Mouse (Mus musculus) MEL (cell line): Measurements from ENCODE around the gene Serhl. TPM values are rescaled to one million over a fixed set of nuclear protein-coding genes. Genes with fewer than 3 reads are reported as not detected.

Source experiments
- DNase-seq: peaks from one replicate; pipeline ENCODE4 v3.0.0; 2011; ENCODE audit warnings: low read depth, low spot score
- H3K27ac ChIP-seq: 2 replicates; pipeline ENCODE4 v1.5.1; 2012; ENCODE audit warnings: low read depth, mild to moderate bottlenecking, control low read depth, low read length, moderate library complexity; ENCODE audit not compliant: control insufficient read depth
- H3K27me3 ChIP-seq, 2 experiments: fragments of 150-350 bp in 1 of 2; sonication (generic) in 1 of 2; 2 replicates each; pipeline ENCODE4 v1.6.1; 2012; ENCODE audit warnings: low read length in 2 of 2, mild to moderate bottlenecking in 2 of 2, improper control_type of control experiment in 1 of 2, moderate library complexity in 1 of 2; ENCODE audit not compliant: insufficient read depth in 2 of 2, control insufficient read depth in 1 of 2
- H3K36me3 ChIP-seq, 2 experiments: 2 replicates each; pipeline ENCODE4 v1.6.1; 2012 to 2014; ENCODE audit warnings: low read length in 2 of 2, improper control_type of control experiment in 1 of 2, inconsistent platforms in 1 of 2, mild to moderate bottlenecking in 1 of 2; ENCODE audit not compliant: insufficient read depth in 2 of 2, control insufficient read depth in 1 of 2
- H3K4me1 ChIP-seq, 2 experiments: fragments of 150-350 bp in 1 of 2; sonication (generic) in 1 of 2; 2 replicates each; pipeline ENCODE4 v1.6.1; 2012; ENCODE audit warnings: low read length in 2 of 2, improper control_type of control experiment in 1 of 2, mild to moderate bottlenecking in 1 of 2; ENCODE audit not compliant: insufficient read depth in 2 of 2, control insufficient read depth in 1 of 2
- H3K4me3 ChIP-seq, 2 experiments: fragments of 150-350 bp in 1 of 2; sonication (generic) in 1 of 2; 2 replicates each; pipeline ENCODE4 v1.5.1; 2012; ENCODE audit warnings: low read depth in 2 of 2, low read length in 2 of 2, mild to moderate bottlenecking in 2 of 2, moderate library complexity in 2 of 2, control low read depth in 1 of 2, improper control_type of control experiment in 1 of 2; ENCODE audit not compliant: control insufficient read depth in 1 of 2, insufficient read depth in 1 of 2
- H3K79me2 ChIP-seq: 2 replicates; pipeline ENCODE4 v1.6.1; 2012; ENCODE audit warnings: mild to moderate bottlenecking, low read length, moderate library complexity; ENCODE audit not compliant: control insufficient read depth, poor library complexity, insufficient read depth
- H3K9ac ChIP-seq: 2 replicates; pipeline ENCODE4 v1.6.1; 2012; ENCODE audit warnings: low read depth, mild to moderate bottlenecking, control low read depth, low read length, moderate library complexity; ENCODE audit not compliant: control insufficient read depth, poor library complexity, severe bottlenecking
- H3K9me3 ChIP-seq: fragments of 150-350 bp; sonication (generic); replicated peaks from 2 replicates; pipeline ENCODE4 v1.6.1; 2012; ENCODE audit warnings: mild to moderate bottlenecking, low read length, improper control_type of control experiment, moderate library complexity; ENCODE audit not compliant: insufficient read depth
- CTCF ChIP-seq, 3 experiments: IDR thresholded peaks in 2 of 3; conservative IDR thresholded peaks in 1 of 3; 2 replicates each; pipeline ENCODE4 v1.5.1; 2011 to 2012; ENCODE audit warnings: low read length in 3 of 3, low read depth in 2 of 3, mild to moderate bottlenecking in 2 of 3, improper control_type of control experiment in 1 of 3, inconsistent platforms in 1 of 3, mixed read lengths in 1 of 3, moderate library complexity in 1 of 3; ENCODE audit not compliant: control insufficient read depth in 1 of 3, insufficient read depth in 1 of 3, poor library complexity in 1 of 3, severe bottlenecking in 1 of 3
- E2F4 ChIP-seq: IDR thresholded peaks from 2 replicates; pipeline ENCODE4 v1.6.1; 2011; ENCODE audit warnings: low read depth, low read length, improper control_type of control experiment, borderline replicate concordance
- ELF1 ChIP-seq: IDR thresholded peaks from 2 replicates; pipeline ENCODE4 v1.6.1; 2014; ENCODE audit warnings: low read depth, mild to moderate bottlenecking, inconsistent platforms, low read length, improper control_type of control experiment, moderate library complexity
- ETS1 ChIP-seq: IDR thresholded peaks from 2 replicates; pipeline ENCODE4 v1.6.1; 2012; ENCODE audit warnings: low read depth, mild to moderate bottlenecking, inconsistent platforms, low read length, improper control_type of control experiment, moderate library complexity
- GATA1 ChIP-seq: IDR thresholded peaks from 2 replicates; pipeline ENCODE4 v1.6.1; 2011; ENCODE audit warnings: low read depth, low read length, improper control_type of control experiment
- KAT2A ChIP-seq: conservative IDR thresholded peaks from 2 replicates; pipeline ENCODE4 v1.6.1; 2012; ENCODE audit warnings: low read depth, low read length, improper control_type of control experiment, inconsistent platforms
- MAFK ChIP-seq: IDR thresholded peaks from 2 replicates; pipeline ENCODE4 v1.6.1; 2011; ENCODE audit warnings: low read depth, mild to moderate bottlenecking, low read length, improper control_type of control experiment, borderline replicate concordance
- MAX ChIP-seq: IDR thresholded peaks from 2 replicates; pipeline ENCODE4 v1.6.1; 2011; ENCODE audit warnings: low read length, improper control_type of control experiment
- MYC ChIP-seq: IDR thresholded peaks from 2 replicates; pipeline ENCODE4 v1.6.1; 2011; ENCODE audit warnings: low read depth, mild to moderate bottlenecking, low read length, improper control_type of control experiment, moderate library complexity
- NRF1 ChIP-seq: IDR thresholded peaks from 2 replicates; pipeline ENCODE4 v1.6.1; 2014; ENCODE audit warnings: low read depth, mild to moderate bottlenecking, inconsistent platforms, low read length, improper control_type of control experiment, moderate library complexity; ENCODE audit not compliant: poor library complexity, insufficient read depth, severe bottlenecking
- TAL1 ChIP-seq: IDR thresholded peaks from 2 replicates; pipeline ENCODE4 v1.6.1; 2012; ENCODE audit warnings: mild to moderate bottlenecking, inconsistent platforms, low read length, moderate library complexity, mixed read lengths
- TCF12 ChIP-seq: IDR thresholded peaks from 2 replicates; pipeline ENCODE4 v1.6.1; 2014; ENCODE audit warnings: low read depth, mild to moderate bottlenecking, inconsistent platforms, low read length, improper control_type of control experiment, moderate library complexity
- UBTF ChIP-seq: IDR thresholded peaks from 2 replicates; pipeline ENCODE4 v1.6.1; 2012; ENCODE audit warnings: low read depth, mild to moderate bottlenecking, inconsistent platforms, low read length, improper control_type of control experiment, moderate library complexity, borderline replicate concordance; ENCODE audit not compliant: insufficient read depth
- ZC3H11A ChIP-seq: IDR thresholded peaks from 2 replicates; pipeline ENCODE4 v1.6.1; 2012; ENCODE audit warnings: low read depth, mild to moderate bottlenecking, inconsistent platforms, low read length, improper control_type of control experiment
- polyA plus RNA-seq, 2 experiments: library from polyadenylated mRNA; stranded (reverse) in 1 of 2; unstranded in 1 of 2; fragments of >175 nt in 1 of 2; fragments of >200 nt in 1 of 2; gene quantifications; 2 replicates each; pipeline versions ENCODE4 v1.2.1 to v1.2.4; 2012; ENCODE audit warnings: low replicate concordance in 2 of 2, low read depth in 1 of 2; ENCODE audit not compliant: insufficient read length in 2 of 2, insufficient read depth in 1 of 2, missing spikeins in 1 of 2
- total RNA-seq: library from RNA; depleted of rRNA; stranded (reverse); fragments of 300-350 nt; gene quantifications from 2 replicates; pipeline ENCODE4 v1.2.3, GENCODE M21; 2012

Serhl gene
- total and polyA plus RNA-seq, 3 experiments, result 19.6 to 57.3 TPM; not detected in 1

GRCm38 (mm10) chr15:83160561-83160960 is 71.3 kb downstream of the Serhl start:
- no peaks in the 10 kb centered on the region for H3K9me3 ChIP-seq
- TF ChIP-seq MAFK, result no peak
- TF ChIP-seq CTCF (IDR thresholded peaks at IDR 0.05 in 2 of 3, conservative IDR thresholded peaks at IDR 0.05 in 1 of 3; ENCODE audit: control insufficient read depth in 1 of 3, insufficient read depth in 1 of 3, low read depth in 2 of 3, low read length in 3 of 3, poor library complexity in 1 of 3, severe bottlenecking in 1 of 3), result no peak
- TF ChIP-seq TCF12, result no peak
- TF ChIP-seq, all 39 proteins: peak for 0
- DNase-seq, result no peak
- H3K4me1 ChIP-seq, result peaks cover 0 to 6% of the 10 kb centered on the region in 2 experiments; a peak in 1 of 4 replicates
- no peak overlapping the region for H3K9ac ChIP-seq
- no peak overlapping the region for H3K27ac ChIP-seq
- no peak overlapping the region for H3K4me3 ChIP-seq
- no peaks in the 10 kb centered on the region for H3K27me3 ChIP-seq
- no peaks in the 10 kb centered on the region for H3K79me2 ChIP-seq
- 0 out of 4 replicates have a peak, but pooled peaks cover 0 to under 1% of the 10 kb centered on the region in 2 experiments for H3K36me3 ChIP-seq

DNA sequence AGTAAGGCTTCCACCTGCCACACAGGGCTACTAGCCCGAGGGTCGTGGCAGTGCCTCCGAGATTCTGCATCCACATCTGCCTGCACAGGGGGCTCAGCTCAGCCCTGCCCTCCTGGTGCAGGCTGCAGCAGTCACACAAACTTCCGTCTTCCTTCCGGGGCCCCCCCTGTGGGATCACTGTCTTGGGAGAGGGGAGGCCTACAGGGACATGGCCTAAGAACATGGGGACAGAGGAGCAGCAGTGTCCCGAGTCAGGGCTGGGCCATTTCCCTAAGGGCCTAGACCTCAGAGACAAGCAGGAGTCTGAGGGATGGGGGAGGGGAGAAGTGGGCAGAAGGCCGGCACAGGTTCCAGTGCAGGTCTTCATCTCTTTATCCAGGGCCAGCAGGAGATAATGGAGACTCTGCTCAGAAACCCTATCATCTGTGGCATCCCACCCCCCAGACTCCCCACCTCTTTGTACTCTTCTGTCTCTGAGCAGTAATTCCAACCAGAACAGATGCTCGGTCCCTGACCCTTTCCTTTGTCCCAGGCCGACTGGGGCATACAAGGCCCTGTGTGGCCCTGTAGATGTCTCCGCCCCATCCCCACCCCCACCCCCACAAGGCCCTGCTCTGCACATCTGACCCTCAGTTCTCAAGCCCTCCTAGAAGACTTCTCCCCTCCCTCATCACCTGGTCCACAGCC is 71.9 kb downstream of the Serhl start:
- Histone ChIP-seq H3K9me3 (no peaks in the 10 kb centered on the region), H3K9ac (no peak overlapping the region), H3K27ac (no peak overlapping the region), H3K36me3 (0 out of 4 replicates have a peak, but pooled peaks cover 0 to 2% of the 10 kb centered on the region in 2 experiments), H3K4me1 (peaks cover 0 to 7% of the 10 kb centered on the region in 2 experiments; a peak in 1 of 4 replicates), H3K4me3 (no peak overlapping the region), H3K79me2 (no peaks in the 10 kb centered on the region), H3K27me3 (no peaks in the 10 kb centered on the region)
- TF ChIP-seq MYC (no peak), E2F4 (no peak), ELF1 (no peak), MAX (no peak), UBTF (no peak), ZC3H11A (no peak), KAT2A (no peak), TAL1 (no peak), GATA1 (no peak), NRF1 (no peak), ETS1 (no peak)
- no peak for DNase-seq
